Comparison of ENCODE assay signal across 10 mouse cellular contexts in the genomic region with DNA sequence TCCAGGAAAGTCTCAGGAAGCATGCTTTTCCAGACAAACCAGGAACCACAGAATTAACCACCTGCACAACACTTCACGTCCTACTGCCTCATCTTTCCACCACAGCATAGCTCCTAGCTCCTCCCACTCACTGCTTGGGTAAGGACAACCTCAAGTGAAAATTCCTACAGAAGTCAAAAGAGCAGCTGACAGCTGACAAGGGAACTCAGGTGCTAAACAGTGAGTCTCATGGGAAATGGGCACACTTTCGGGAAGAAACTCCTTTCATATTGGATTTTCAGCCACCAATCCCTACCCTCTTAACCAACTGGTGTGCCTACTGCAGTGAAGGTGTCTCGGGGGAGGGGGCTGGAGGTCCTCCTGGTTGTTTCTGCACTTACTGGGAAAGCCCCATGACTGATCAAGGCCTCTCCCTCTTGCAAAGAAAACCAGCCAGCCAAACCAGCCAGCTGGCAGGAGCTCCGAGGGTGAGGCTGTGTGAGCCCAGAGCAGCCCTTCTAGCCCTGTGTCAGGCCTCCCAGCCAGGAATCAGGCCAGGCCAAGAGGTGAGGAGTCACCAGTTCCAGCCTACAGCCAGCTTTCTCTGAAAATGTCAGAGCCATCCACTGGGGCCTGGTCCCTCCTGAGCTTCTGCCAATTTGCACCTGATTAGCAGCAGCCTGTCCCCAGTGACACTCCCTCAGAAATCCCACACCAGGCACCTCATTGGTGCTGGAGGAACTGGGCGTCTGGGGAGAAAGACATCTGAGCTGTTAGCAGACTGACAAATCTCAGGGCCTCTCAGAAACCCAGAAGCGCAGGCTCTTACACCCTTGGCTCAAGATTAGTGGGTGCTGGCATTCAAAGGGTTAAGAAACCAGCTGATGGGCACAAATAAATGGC. TPM values are rescaled to one million over a fixed set of nuclear protein-coding genes. Genes with fewer than 3 reads are reported as not detected.
DNase-seq lines count a peak whose midpoint lies in the region; ATAC-seq and TF ChIP-seq lines count a peak whose summit lies in the region.
"Had no signal": no experiment of that assay in that cellular context is flagged by ENCODE, and none has a peak within 500 bp of the region (broad histone marks: within the 10 kb centered on the region; RNA-seq: fewer than 3 reads in every experiment).

No protein-coding gene starts in this region.

- whole genome bisulfite sequencing in forebrain, embryonic 13.5 days = 56% methylated on average over 6 of the region's 6 CpGs
- WGBS in forebrain, embryonic 11.5 days = 53% methylated on average over 6 of the region's 6 CpGs
- 55% methylated on average over 6 of the region's 6 CpGs for WGBS in cerebellum, adult 2 months
- WGBS in liver, embryonic 12.5 days (ENCODE audit: insufficient replicate concordance) = 51% methylated on average over 6 of the region's 6 CpGs

- H3K9ac ChIP-seq in forebrain, embryonic 13.5 days = 0 out of 2 replicates have a peak overlapping the region, but pooled peaks have one; percentile 6
- no peak overlapping the region for H3K9ac ChIP-seq in forebrain, embryonic 11.5 days (ENCODE audit: low read length)
- H3K9ac ChIP-seq in liver, embryonic 12.5 days = no peak overlapping the region

- no peak overlapping the region for H3K27ac ChIP-seq in forebrain, embryonic 13.5 days
- no peak overlapping the region for H3K27ac ChIP-seq in forebrain, embryonic 11.5 days (ENCODE audit: low read depth, low read length)
- H3K27ac ChIP-seq in cerebellum, adult 2 months (ENCODE audit: insufficient read depth, low read length) = no peak overlapping the region
- no peak overlapping the region for H3K27ac ChIP-seq in liver, embryonic 12.5 days
- H3K27ac ChIP-seq: kidney, postnatal 0 days had no signal

- ATAC-seq in forebrain, embryonic 13.5 days = peak; percentile 30; the same call in 1 of the 2 replicates
- ATAC-seq in forebrain, embryonic 11.5 days (replicated peaks; ENCODE audit: low FRiP score) = no peak
- no peak for ATAC-seq in liver, embryonic 12.5 days
- ATAC-seq: CD4-positive, CD25-positive, alpha-beta regulatory T cell, adult 4 months had no signal

- H3K9me3 ChIP-seq in forebrain, embryonic 13.5 days (replicated peaks) = no peaks in the 10 kb centered on the region
- no peaks in the 10 kb centered on the region for H3K9me3 ChIP-seq in forebrain, embryonic 11.5 days (ENCODE audit: control insufficient read depth, low read length)
- no peaks in the 10 kb centered on the region for H3K9me3 ChIP-seq in liver, embryonic 12.5 days (replicated peaks)

- H3K4me3 ChIP-seq in forebrain, embryonic 13.5 days = no peak overlapping the region
- no peak overlapping the region for H3K4me3 ChIP-seq in forebrain, embryonic 11.5 days (ENCODE audit: low read depth, low read length)
- no peak overlapping the region for H3K4me3 ChIP-seq in cerebellum, adult 2 months (replicated peaks; ENCODE audit: insufficient read depth, low read depth, low read length)
- H3K4me3 ChIP-seq in liver, embryonic 12.5 days = no peak overlapping the region

- no peak overlapping the region for H3K4me2 ChIP-seq in forebrain, embryonic 13.5 days
- no peak overlapping the region for H3K4me2 ChIP-seq in forebrain, embryonic 11.5 days (ENCODE audit: low read depth, low read length, severe bottlenecking)
- H3K4me2 ChIP-seq in liver, embryonic 12.5 days = no peak overlapping the region

- no peaks in the 10 kb centered on the region for H3K27me3 ChIP-seq in forebrain, embryonic 13.5 days
- no peaks in the 10 kb centered on the region for H3K27me3 ChIP-seq in forebrain, embryonic 11.5 days (ENCODE audit: control insufficient read depth, insufficient read depth, low read length)
- no peaks in the 10 kb centered on the region for H3K27me3 ChIP-seq in cerebellum, adult 2 months (ENCODE audit: control insufficient read depth, insufficient read depth, low read length)
- no peaks in the 10 kb centered on the region for H3K27me3 ChIP-seq in liver, embryonic 12.5 days (replicated peaks)

- DNase-seq in forebrain, embryonic 11.5 days (ENCODE audit: low spot score) = no peak
- DNase-seq in 3134 (ENCODE audit: extremely low read depth, insufficient read length, low spot score) = peak; percentile 10
- peak; percentile 61 to 76 for DNase-seq in cerebellum, adult 2 months
- peak; percentile 45 to 47 for DNase-seq in heart, adult 9 months (ENCODE audit: low spot score in 2 of 2)
- DNase-seq in spleen, postnatal 36 days (ENCODE audit: low spot score in 2 of 2) = no peak
- DNase-seq in spleen, postnatal 14 days (ENCODE audit: low spot score in 2 of 2) = no peak

- no peak for TF ChIP-seq POLR2A in cerebellum, adult 2 months (IDR thresholded peaks at IDR 0.05; ENCODE audit: borderline replicate concordance, insufficient read depth, low read length)

- no peak for TF ChIP-seq CTCF in cerebellum, adult 2 months (IDR thresholded peaks at IDR 0.05; ENCODE audit: borderline replicate concordance, insufficient read depth, low read depth, low read length)

- H3K4me1 ChIP-seq in forebrain, embryonic 13.5 days = peaks cover 10% of the 10 kb centered on the region
- no peaks in the 10 kb centered on the region for H3K4me1 ChIP-seq in forebrain, embryonic 11.5 days (replicated peaks; ENCODE audit: control insufficient read depth, insufficient read depth, low read length)
- peaks cover 8% of the 10 kb centered on the region for H3K4me1 ChIP-seq in cerebellum, adult 2 months (ENCODE audit: control insufficient read depth, insufficient read depth, low read length)
- no peaks in the 10 kb centered on the region for H3K4me1 ChIP-seq in liver, embryonic 12.5 days

- H3K36me3 ChIP-seq in forebrain, embryonic 13.5 days (ENCODE audit: poor library complexity, severe bottlenecking) = no peaks in the 10 kb centered on the region
- no peaks in the 10 kb centered on the region for H3K36me3 ChIP-seq in forebrain, embryonic 11.5 days (ENCODE audit: control insufficient read depth, insufficient read depth, low read length)
- no peaks in the 10 kb centered on the region for H3K36me3 ChIP-seq in liver, embryonic 12.5 days

RNA-seq across cellular contexts. Expression of a gene that starts 22.9 kb away (rescaled TPM):
- 3.8 and 4.3 TPM in 2 replicates for polyA plus RNA-seq in forebrain, embryonic 13.5 days (2015; fragmentation: Nextera tagmentation; extraction: Ambion mirVana)
- polyA plus RNA-seq in forebrain, embryonic 11.5 days (2014; fragmentation: Nextera tagmentation; extraction: Ambion mirVana) = 2.8 TPM in 2 replicates
- 7.2 and 7.5 TPM in 2 replicates for polyA plus RNA-seq in cerebellum, adult 2 months (2012; rRNA removed)
- polyA plus RNA-seq in liver, embryonic 12.5 days (2016; fragmentation: Nextera tagmentation; extraction: Ambion mirVana) = 0.06 and 0.16 TPM in 2 replicates

Comparison
In these comparisons a context has a peak if more than half of its experiments do, and no peak if none do; other contexts are left out.
1. DNase-seq: peak in 3134 (single experiment), cerebellum, adult 2 months (2 of 2) and heart, adult 9 months (2 of 2); none in forebrain, embryonic 11.5 days (single experiment), spleen, postnatal 36 days (0 of 2) and spleen, postnatal 14 days (0 of 2).